Mouse (Mus musculus) bone marrow, adult 2 months (tissue): ENCODE measurements around the gene Cyp2c68.
"Not testable (repeated sequence)": the region's sequence is repeated elsewhere in the genome, so short reads cannot be mapped to it uniquely, and the experiment has no call there.

ENCODE experiments used
- CTCF ChIP-seq: fragments of 200-500 bp; IDR thresholded peaks from 2 replicates; pipeline ENCODE4 v1.5.1; 2011; ENCODE audit warnings: low read length, control low read depth; ENCODE audit not compliant: control insufficient read depth, insufficient read depth
- POLR2A ChIP-seq: fragments of 200-500 bp; IDR thresholded peaks from 2 replicates; pipeline ENCODE4 v1.6.1; 2011; ENCODE audit warnings: low read depth, mild to moderate bottlenecking, control low read depth, low read length, borderline replicate concordance; ENCODE audit not compliant: control insufficient read depth

DNA sequence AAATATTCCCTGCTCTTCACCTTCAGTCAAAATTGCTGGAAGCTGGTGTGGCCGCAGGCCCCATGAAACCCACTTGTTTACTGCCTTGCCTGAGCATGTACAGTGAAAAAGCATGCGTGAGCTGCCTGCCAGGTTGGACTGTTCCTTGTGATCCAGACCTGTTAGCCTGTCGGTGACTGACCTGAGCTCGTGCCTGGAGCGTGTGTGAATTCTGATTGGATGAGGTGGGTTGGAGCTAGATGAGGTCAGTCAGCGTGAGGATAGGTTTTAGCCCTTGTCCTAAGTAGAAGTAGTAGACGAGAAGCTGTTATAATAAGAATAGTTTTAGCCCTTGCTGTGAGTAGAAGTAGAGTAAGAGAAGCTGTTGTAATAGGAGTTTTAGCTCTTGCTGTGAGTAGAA lies 96.3 kb downstream of the Cyp2c68 start:
- not testable (repeated sequence) for TF ChIP-seq CTCF, POLR2A
